Mouse (Mus musculus): ENCODE measurements around the gene Qtrt2. TPM values are rescaled to one million over a fixed set of nuclear protein-coding genes. Genes with fewer than 3 reads are reported as not detected.
A peak's percentile ranks its signal among the peaks of the same experiment; 100 is the strongest.

Gene Qtrt2
- polyA plus RNA-seq, 1 experiment = 39.0 TPM

GRCm38 (mm10) chr16:43951591-43951990 is 25.0 kb upstream of the Qtrt2 start:
- TF ChIP-seq POLR2A (IDR thresholded peaks at IDR 0.05; ENCODE audit: borderline replicate concordance, extremely low read depth, insufficient read depth, insufficient read length, poor library complexity, severe bottlenecking) (no peak), CTCF (IDR thresholded peaks at IDR 0.05; ENCODE audit: borderline replicate concordance, extremely low read depth, insufficient read depth, insufficient read length) (no peak)
- no peak for DNase-seq (ENCODE audit: low read depth)

DNA sequence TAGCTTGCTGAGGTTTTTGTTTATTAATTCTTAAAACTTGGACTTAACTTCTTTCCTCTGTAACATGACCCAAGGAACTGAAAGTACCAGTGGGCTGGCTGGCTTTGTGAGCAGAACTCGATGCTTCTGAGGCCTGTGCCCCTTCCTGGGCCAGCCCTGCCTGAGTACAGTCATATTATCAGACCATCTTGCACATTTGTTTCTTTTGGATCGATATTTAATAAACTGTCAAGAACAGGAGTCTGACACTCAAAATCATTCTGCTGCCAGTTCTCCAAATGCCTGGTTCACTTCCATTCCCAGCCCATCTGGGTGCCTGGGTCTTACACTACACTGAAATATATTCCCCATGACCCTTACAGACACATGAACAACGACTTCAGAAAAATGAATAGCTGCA is 19.3 kb upstream of the Qtrt2 start:
- TF ChIP-seq POLR2A (IDR thresholded peaks at IDR 0.05; ENCODE audit: borderline replicate concordance, extremely low read depth, insufficient read depth, insufficient read length, poor library complexity, severe bottlenecking) (no peak), CTCF (IDR thresholded peaks at IDR 0.05; ENCODE audit: borderline replicate concordance, extremely low read depth, insufficient read depth, insufficient read length) (no peak)
- peak; percentile 18 for DNase-seq (ENCODE audit: low read depth)

DNA sequence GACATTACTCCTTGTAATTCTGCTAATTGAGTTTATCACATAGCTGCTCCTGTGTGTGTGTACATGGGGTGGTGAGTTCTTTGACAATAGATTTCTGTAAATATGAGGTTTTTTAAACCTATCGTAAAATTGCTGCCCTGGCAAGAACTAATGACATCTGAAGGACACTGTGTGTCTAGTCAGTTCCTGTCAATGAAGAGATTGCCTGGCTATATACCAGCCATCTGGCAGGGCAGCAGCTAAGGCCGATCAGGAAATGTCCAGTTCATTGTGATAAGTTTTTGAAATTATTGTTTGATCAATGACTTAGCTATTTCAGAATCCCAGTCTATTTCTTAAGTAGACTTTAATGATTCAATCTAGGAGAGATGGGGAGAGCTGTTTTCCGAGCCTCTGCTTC is 18.7 kb upstream of the Qtrt2 start:
- TF ChIP-seq CTCF (IDR thresholded peaks at IDR 0.05; ENCODE audit: borderline replicate concordance, extremely low read depth, insufficient read depth, insufficient read length) = no peak
- TF ChIP-seq POLR2A (IDR thresholded peaks at IDR 0.05; ENCODE audit: borderline replicate concordance, extremely low read depth, insufficient read depth, insufficient read length, poor library complexity, severe bottlenecking) = no peak
- DNase-seq (ENCODE audit: low read depth) = no peak

DNA sequence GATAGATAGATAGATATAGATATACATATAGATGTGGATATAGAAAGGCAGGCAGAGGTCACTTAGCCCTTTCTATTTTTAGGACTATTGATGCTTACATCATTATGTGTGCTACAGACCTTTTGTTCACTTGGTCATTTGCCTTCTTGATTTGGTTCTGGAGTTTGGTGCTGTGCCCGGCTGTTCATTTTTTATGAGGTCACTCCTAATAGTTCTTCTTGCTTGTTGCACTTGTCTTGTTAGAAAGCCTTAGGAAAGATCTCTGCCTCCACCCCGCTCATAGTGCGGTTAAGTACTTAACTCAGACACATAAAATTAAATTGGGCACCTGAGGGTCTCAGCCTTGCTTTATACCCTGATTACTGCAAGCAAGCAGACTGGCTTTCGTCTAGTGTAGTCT is 14.2 kb upstream of the Qtrt2 start:
- DNase-seq (ENCODE audit: low read depth) = no peak
- no peak for TF ChIP-seq CTCF (IDR thresholded peaks at IDR 0.05; ENCODE audit: borderline replicate concordance, extremely low read depth, insufficient read depth, insufficient read length)
- no peak for TF ChIP-seq POLR2A (IDR thresholded peaks at IDR 0.05; ENCODE audit: borderline replicate concordance, extremely low read depth, insufficient read depth, insufficient read length, poor library complexity, severe bottlenecking)

DNA sequence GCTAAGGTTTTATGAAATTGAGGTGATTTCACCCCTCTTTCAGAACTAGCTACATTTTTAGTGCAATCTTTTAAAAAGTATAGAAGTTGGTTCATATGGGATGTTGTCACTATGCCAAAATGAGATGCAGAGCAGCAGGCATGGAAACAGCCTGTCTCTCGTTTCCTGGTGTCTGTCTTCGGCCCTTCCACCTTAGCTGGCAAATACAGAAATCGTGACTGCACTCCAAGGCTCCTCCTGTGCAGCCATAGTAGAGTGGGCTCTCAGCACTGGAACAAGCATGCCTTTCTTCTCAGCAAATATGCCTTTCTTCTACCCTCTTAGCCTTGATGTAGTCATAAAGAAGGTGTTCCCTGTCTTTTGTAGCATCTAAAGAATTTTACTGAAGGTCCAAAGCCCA is 9.3 kb upstream of the Qtrt2 start:
- TF ChIP-seq POLR2A (IDR thresholded peaks at IDR 0.05; ENCODE audit: borderline replicate concordance, extremely low read depth, insufficient read depth, insufficient read length, poor library complexity, severe bottlenecking) (no peak), CTCF (IDR thresholded peaks at IDR 0.05; ENCODE audit: borderline replicate concordance, extremely low read depth, insufficient read depth, insufficient read length) (no peak)
- peak; percentile 14 for DNase-seq (ENCODE audit: low read depth)

DNA sequence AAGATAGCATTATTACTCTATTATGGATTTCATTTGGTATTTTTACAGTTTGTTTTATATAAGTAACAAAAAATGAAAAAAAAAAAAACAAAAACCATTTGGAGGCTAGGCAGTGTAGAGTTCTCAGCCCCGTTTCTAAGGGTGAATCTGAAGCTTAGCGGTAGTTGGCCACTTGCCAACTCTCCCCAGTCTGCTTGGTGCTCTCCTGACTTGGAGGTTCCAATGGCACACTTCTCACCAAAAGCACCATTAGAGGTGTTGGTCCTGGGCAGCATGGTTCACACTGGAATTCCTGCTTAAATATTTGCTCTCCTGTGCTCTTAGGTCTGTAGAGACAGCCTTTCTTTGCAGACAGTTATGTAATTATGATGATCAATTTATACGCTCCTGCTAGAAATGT is 8.8 kb upstream of the Qtrt2 start:
- DNase-seq (ENCODE audit: low read depth) = peak; percentile 65
- TF ChIP-seq CTCF (IDR thresholded peaks at IDR 0.05; ENCODE audit: borderline replicate concordance, extremely low read depth, insufficient read depth, insufficient read length) (no peak), POLR2A (IDR thresholded peaks at IDR 0.05; ENCODE audit: borderline replicate concordance, extremely low read depth, insufficient read depth, insufficient read length, poor library complexity, severe bottlenecking) (no peak)

DNA sequence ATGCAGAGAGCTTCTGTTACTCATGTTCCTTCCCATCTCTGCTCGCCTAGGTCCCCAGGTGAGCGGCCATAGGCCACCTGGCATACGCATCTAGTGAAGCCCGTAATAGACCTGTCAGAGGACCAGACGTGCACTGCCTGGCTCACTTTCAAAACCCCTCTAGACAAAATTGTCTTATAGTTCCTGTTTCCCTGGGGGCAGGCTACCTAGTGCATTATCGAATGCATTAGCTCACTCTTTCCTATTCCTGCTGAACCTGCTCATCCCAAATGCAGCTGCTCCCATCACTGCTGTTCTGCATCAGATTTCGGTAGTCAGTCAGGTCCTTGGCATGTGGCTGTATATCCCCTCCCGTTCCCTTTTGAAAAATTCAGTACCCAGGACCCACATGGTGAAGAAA is 8.2 kb upstream of the Qtrt2 start:
- TF ChIP-seq CTCF (IDR thresholded peaks at IDR 0.05; ENCODE audit: borderline replicate concordance, extremely low read depth, insufficient read depth, insufficient read length) (no peak), POLR2A (IDR thresholded peaks at IDR 0.05; ENCODE audit: borderline replicate concordance, extremely low read depth, insufficient read depth, insufficient read length, poor library complexity, severe bottlenecking) (no peak)
- DNase-seq (ENCODE audit: low read depth) = no peak

DNA sequence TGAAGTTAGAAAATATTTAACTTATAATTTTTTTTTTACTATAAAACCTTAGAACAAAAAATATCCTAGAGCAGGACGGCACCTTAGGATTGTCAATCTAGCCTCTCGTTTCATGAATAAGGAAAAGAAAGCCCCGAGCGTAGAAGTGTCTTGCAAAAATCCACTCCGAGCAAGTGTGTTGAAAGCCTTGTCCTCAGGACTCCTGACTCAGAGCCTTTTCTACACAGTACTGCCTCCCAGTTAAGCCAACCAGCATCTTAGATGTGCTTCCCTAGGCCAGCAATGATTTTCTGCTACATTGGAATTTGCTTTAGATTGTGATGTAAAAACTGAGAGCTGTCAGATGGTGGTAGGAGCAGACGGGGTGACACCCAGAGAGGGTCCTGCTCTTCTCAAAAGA is 6.4 kb upstream of the Qtrt2 start:
- no peak for TF ChIP-seq CTCF (IDR thresholded peaks at IDR 0.05; ENCODE audit: borderline replicate concordance, extremely low read depth, insufficient read depth, insufficient read length)
- TF ChIP-seq POLR2A (IDR thresholded peaks at IDR 0.05; ENCODE audit: borderline replicate concordance, extremely low read depth, insufficient read depth, insufficient read length, poor library complexity, severe bottlenecking) = no peak
- DNase-seq (ENCODE audit: low read depth) = no peak

GRCm38 (mm10) chr16:43932319-43932718 is 5.7 kb upstream of the Qtrt2 start:
- TF ChIP-seq CTCF (IDR thresholded peaks at IDR 0.05; ENCODE audit: borderline replicate concordance, extremely low read depth, insufficient read depth, insufficient read length) (no peak), POLR2A (IDR thresholded peaks at IDR 0.05; ENCODE audit: borderline replicate concordance, extremely low read depth, insufficient read depth, insufficient read length, poor library complexity, severe bottlenecking) (no peak)
- no peak for DNase-seq (ENCODE audit: low read depth)

- DNase-seq (ENCODE audit: low read depth) = peak; percentile 33
- no peak for TF ChIP-seq POLR2A (IDR thresholded peaks at IDR 0.05; ENCODE audit: borderline replicate concordance, extremely low read depth, insufficient read depth, insufficient read length, poor library complexity, severe bottlenecking)
- no peak for TF ChIP-seq CTCF (IDR thresholded peaks at IDR 0.05; ENCODE audit: borderline replicate concordance, extremely low read depth, insufficient read depth, insufficient read length)
Observed at GRCm38 (mm10) chr16:43931502-43931901, 4.9 kb upstream of the Qtrt2 start.

DNA sequence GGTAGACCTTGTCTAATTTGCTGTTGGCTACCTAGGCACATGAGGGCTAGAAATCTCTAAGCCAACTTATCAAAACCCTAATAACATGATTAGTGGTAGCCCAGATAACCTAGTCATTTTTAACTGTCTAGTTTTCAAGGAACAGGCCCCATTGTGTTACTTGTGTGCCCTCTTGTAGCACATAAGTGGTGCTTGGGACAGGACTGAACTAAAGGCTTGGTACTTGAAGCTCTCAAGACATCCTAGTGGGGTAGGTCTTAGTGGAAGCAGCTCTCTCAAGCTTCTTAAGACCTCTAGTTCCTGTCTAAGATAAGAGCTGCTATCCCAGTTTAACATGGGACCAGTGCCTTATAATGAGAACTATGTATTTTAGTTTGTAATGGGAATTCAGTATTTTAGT is 4.0 kb upstream of the Qtrt2 start:
- TF ChIP-seq POLR2A (IDR thresholded peaks at IDR 0.05; ENCODE audit: borderline replicate concordance, extremely low read depth, insufficient read depth, insufficient read length, poor library complexity, severe bottlenecking) = no peak
- no peak for TF ChIP-seq CTCF (IDR thresholded peaks at IDR 0.05; ENCODE audit: borderline replicate concordance, extremely low read depth, insufficient read depth, insufficient read length)
- DNase-seq (ENCODE audit: low read depth) = no peak

DNA sequence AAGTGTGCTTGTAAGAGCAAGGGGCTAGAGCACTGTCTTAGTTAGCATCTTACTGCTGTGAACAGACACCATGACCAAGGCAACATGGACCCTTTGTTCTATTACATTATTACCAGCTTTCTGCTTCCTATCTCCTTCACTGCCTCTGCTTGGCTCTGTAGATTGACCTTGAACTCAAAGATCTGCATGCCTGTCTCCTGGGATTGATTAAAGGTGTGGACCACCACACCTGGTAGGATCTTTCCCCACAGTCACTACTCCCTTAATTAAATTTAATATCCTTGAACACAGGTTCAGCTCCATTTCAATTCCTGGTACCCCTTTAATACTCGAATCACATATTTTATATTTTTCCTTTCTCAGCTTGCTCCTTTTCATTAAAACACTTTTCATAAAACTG is 763 bp downstream of the Qtrt2 start:
- TF ChIP-seq CTCF (IDR thresholded peaks at IDR 0.05; ENCODE audit: borderline replicate concordance, extremely low read depth, insufficient read depth, insufficient read length) = no peak
- TF ChIP-seq POLR2A (IDR thresholded peaks at IDR 0.05; ENCODE audit: borderline replicate concordance, extremely low read depth, insufficient read depth, insufficient read length, poor library complexity, severe bottlenecking) = no peak
- no peak for DNase-seq (ENCODE audit: low read depth)
